Mouse (Mus musculus): ENCODE data around the gene Rps12. TPM values are rescaled to one million over a fixed set of nuclear protein-coding genes. Genes with fewer than 3 reads are reported as not detected.
A peak's percentile ranks its signal among the peaks of the same experiment; 100 is the strongest.
"Not testable (repeated sequence)": the region's sequence is repeated elsewhere in the genome, so short reads cannot be mapped to it uniquely, and the experiment has no call there.

Rps12 gene
- total and polyA plus RNA-seq, 2 experiments from 2014 or later: 142 to 1,859 TPM

DNA sequence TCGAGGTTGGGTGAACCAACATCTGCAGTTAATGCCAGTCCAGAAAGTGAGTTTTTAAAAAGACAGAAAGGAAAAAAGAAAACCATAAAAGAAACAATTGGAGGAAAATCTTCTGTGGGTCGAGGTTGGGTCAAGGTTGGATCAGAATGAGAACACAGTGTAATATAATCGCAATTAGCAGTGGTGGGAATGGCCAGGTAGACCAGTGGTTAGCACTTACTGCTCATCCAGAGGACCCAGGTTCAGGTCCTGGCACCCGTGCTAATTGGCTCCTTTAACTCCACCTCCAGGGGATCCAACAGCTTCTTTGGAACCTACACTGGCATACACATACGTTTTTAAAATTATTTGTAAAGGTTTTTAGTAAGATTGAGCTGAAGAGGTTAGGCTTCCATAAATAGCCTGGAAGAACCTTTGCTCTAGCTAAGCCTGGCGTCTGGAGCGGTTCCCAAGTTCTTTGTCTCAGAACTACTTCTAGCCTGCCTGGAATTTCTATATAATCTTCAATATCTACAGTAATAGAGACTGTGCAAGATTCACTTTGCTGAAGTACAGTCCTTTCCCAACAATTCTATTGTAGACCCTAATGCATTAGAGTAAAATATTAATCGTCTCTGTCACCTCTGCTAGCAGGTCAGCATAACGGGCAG lies 8.9 kb upstream of the Rps12 start:
- Histone ChIP-seq H3K4me2 (ENCODE audit: low read depth, low read length, poor library complexity, severe bottlenecking) (peak overlapping the region; percentile 70), H3K9me3 (ENCODE audit: low read length) (no peaks in the 10 kb centered on the region), H3K27me3 (ENCODE audit: insufficient read depth, low read length) (no peaks in the 10 kb centered on the region), H3K4me3 (ENCODE audit: low read depth, low read length) (peak overlapping the region; percentile 67), H3K4me1 (ENCODE audit: insufficient read depth, low read length) (peaks cover 3% of the 10 kb centered on the region; the same call in 1 of the 2 replicates), H3K27ac (ENCODE audit: low read depth, low read length) (no peak overlapping the region), H3K36me3 (ENCODE audit: insufficient read depth, low read length) (no peaks in the 10 kb centered on the region), H3K9ac (replicated peaks; ENCODE audit: low read length, poor library complexity, severe bottlenecking) (no peak overlapping the region; the same call in 1 of the 2 replicates)
- no peak for ATAC-seq (ENCODE audit: low FRiP score)
- no peak for TF ChIP-seq CTCF (IDR thresholded peaks at IDR 0.05)
- WGBS: 47% methylated on average over 9 of the region's 9 CpGs
- no peak for DNase-seq (ENCODE audit: low spot score)

DNA sequence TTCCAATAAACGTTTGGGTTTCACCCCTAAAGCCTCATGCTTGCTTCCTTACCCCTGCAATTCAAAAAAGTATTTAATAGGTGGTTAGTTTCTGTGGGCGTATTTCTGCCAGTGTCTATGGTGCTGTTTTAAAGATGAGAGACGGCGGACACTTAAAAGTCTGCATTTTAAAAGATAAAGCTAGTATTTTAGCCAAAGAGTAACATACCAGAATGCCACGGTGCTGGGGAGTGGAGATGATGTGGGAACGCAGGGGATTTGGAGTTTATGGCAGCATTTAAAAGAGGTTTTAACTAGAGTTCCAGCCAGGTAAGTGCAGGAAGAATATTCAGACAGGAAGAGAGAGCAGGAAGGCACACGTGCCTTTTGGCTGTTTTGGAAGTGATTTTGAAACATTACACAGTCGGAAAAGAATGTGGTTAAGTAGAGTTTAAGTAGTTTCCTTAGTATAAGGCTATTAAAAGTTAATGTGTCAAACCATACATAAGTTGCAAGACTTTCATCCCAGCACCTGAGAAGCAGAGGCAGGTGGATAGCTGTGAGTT lies 1.1 kb upstream of the Rps12 start:
- Histone ChIP-seq H3K9me3 (ENCODE audit: low read length) (no peaks in the 10 kb centered on the region), H3K4me1 (ENCODE audit: insufficient read depth, low read length) (peaks cover 8% of the 10 kb centered on the region; the same call in 1 of the 2 replicates), H3K4me2 (ENCODE audit: low read depth, low read length, poor library complexity, severe bottlenecking) (peak overlapping the region; percentile 62), H3K9ac (replicated peaks; ENCODE audit: low read length, poor library complexity, severe bottlenecking) (peak overlapping the region; percentile 51; the same call in 1 of the 2 replicates), H3K36me3 (ENCODE audit: insufficient read depth, low read length) (peaks cover 9% of the 10 kb centered on the region; the same call in 1 of the 2 replicates), H3K4me3 (ENCODE audit: low read depth, low read length) (peak overlapping the region; percentile 74), H3K27ac (ENCODE audit: low read depth, low read length) (no peak overlapping the region), H3K27me3 (ENCODE audit: insufficient read depth, low read length) (no peaks in the 10 kb centered on the region)
- no peak for TF ChIP-seq CTCF (IDR thresholded peaks at IDR 0.05)
- 10% methylated on average over 8 of the region's 8 CpGs for WGBS
- ATAC-seq (ENCODE audit: low FRiP score) (no peak), DNase-seq (ENCODE audit: low spot score) (no peak)

DNA sequence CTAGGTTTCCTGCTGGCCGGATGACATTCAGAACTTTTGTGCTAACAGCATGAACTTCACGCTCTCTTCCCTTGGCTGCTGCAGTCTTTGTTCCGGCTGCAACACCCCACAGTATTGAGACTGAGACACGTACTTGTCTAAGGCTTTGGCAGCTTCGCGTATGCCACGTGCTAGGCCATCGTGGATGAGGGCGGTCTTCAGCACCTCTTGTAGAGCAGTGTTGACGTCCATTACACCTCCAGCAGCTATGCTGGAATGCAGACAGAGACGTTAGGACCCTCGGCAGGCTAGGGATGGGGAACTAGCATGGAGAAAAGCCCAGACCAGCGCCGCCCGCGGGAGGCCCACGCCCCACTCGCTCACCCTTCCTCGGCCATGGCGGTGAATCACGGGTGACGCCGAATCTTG lies 440 bp downstream of the Rps12 start:
- Histone ChIP-seq H3K4me2 (ENCODE audit: low read depth, low read length, poor library complexity, severe bottlenecking) (peak overlapping the region; percentile 85), H3K9ac (replicated peaks; ENCODE audit: low read length, poor library complexity, severe bottlenecking) (peak overlapping the region; percentile 91), H3K4me3 (ENCODE audit: low read depth, low read length) (peak overlapping the region; percentile 74), H3K27ac (ENCODE audit: low read depth, low read length) (peak overlapping the region; percentile 72), H3K36me3 (ENCODE audit: insufficient read depth, low read length) (peaks cover 12% of the 10 kb centered on the region; the same call in 1 of the 2 replicates)
- H3K9me3 ChIP-seq (ENCODE audit: low read length); H3K4me1 ChIP-seq (ENCODE audit: insufficient read depth, low read length); H3K27me3 ChIP-seq (ENCODE audit: insufficient read depth, low read length); DNase-seq (ENCODE audit: low spot score): not testable (repeated sequence)
- under 1% methylated on average over 23 of the region's 23 CpGs for WGBS
- ATAC-seq (ENCODE audit: low FRiP score): peak; percentile 71

DNA sequence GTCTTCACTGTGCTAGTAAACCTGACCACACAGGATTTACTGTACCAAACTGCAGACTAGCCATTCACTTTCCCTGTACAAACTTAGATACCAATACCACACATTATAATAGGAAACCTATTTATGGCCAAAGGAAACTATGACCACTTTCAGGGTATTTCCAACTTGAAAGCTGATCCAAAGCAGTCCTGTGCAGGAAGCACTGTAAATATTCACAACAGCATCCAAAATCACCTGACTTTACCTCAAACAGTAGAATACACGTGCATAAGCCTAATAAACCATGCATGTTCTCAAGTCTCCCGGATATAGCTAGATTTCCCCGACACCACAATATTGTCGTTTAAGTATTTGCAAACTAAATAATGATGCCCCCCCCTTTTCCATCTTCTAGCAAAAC lies 1.0 kb downstream of the Rps12 start:
- H3K27me3 ChIP-seq (ENCODE audit: insufficient read depth, low read length): no peaks in the 10 kb centered on the region
- DNase-seq (ENCODE audit: low spot score) (no peak), ATAC-seq (ENCODE audit: low FRiP score) (no peak)
- 0% methylated on average over 4 of the region's 4 CpGs for WGBS
- peaks cover 8% of the 10 kb centered on the region; the same call in 1 of the 2 replicates for H3K4me1 ChIP-seq (ENCODE audit: insufficient read depth, low read length)
- H3K4me2 ChIP-seq (ENCODE audit: low read depth, low read length, poor library complexity, severe bottlenecking): peak overlapping the region; percentile 85
- no peak overlapping the region for H3K27ac ChIP-seq (ENCODE audit: low read depth, low read length)
- peaks cover 12% of the 10 kb centered on the region; the same call in 1 of the 2 replicates for H3K36me3 ChIP-seq (ENCODE audit: insufficient read depth, low read length)
- H3K9me3 ChIP-seq (ENCODE audit: low read length): no peaks in the 10 kb centered on the region
- H3K9ac ChIP-seq (replicated peaks; ENCODE audit: low read length, poor library complexity, severe bottlenecking): peak overlapping the region; percentile 91
- peak overlapping the region; percentile 74 for H3K4me3 ChIP-seq (ENCODE audit: low read depth, low read length)
- TF ChIP-seq CTCF (IDR thresholded peaks at IDR 0.05): no peak

DNA sequence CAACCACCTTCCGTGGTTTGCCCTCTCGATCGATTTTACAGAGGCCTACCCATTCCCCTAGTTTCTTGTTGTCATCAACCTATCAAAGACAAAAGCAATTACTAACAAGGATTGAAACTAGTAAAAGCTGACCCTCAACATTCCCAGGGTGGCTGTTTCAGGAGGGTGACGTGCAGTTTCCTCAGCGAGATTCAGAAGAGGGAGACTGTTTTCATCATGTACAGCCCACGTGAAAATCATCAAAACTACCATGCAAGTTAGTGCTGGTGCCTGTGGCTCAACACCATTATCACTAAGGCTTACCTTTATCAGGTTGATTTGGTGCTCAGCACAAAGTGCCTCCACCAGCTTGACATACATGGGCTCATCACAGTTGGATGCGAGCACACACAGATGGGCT lies 1.5 kb downstream of the Rps12 start:
- WGBS: 48% methylated on average over 7 of the region's 7 CpGs
- DNase-seq (ENCODE audit: low spot score); H3K27ac ChIP-seq (ENCODE audit: low read depth, low read length); ATAC-seq (ENCODE audit: low FRiP score); H3K4me1 ChIP-seq (ENCODE audit: insufficient read depth, low read length); H3K27me3 ChIP-seq (ENCODE audit: insufficient read depth, low read length); H3K9me3 ChIP-seq (ENCODE audit: low read length): not testable (repeated sequence)
- Histone ChIP-seq H3K4me2 (ENCODE audit: low read depth, low read length, poor library complexity, severe bottlenecking) (peak overlapping the region; percentile 85), H3K9ac (replicated peaks; ENCODE audit: low read length, poor library complexity, severe bottlenecking) (peak overlapping the region; percentile 91), H3K36me3 (ENCODE audit: insufficient read depth, low read length) (peaks cover 12% of the 10 kb centered on the region; the same call in 1 of the 2 replicates), H3K4me3 (ENCODE audit: low read depth, low read length) (peak overlapping the region; percentile 74)

DNA sequence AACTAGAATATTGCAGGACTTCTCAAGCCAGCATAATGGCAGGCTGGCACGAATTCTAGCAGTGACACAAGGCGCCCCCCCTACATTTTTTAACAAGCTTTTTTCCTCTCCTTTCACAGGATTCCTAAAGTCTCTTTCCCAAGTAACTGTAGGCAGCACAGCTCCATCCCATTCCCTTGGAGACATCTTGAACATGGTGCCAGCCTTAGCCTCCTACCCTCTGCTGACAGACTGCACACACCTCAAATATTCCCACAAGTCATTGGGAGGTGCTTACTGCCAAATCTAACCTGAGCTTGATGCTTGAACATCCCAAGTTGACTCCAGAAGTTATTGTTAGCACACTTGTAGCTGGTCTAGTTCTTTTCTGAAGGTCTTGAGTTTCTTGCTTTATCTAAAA lies 3.0 kb downstream of the Rps12 start:
- Histone ChIP-seq H3K9ac (replicated peaks; ENCODE audit: low read length, poor library complexity, severe bottlenecking) (0 out of 2 replicates have a peak overlapping the region, but pooled peaks have one; percentile 13), H3K27ac (ENCODE audit: low read depth, low read length) (no peak overlapping the region), H3K4me2 (ENCODE audit: low read depth, low read length, poor library complexity, severe bottlenecking) (no peak overlapping the region), H3K36me3 (ENCODE audit: insufficient read depth, low read length) (peaks cover 12% of the 10 kb centered on the region; the same call in 1 of the 2 replicates), H3K4me1 (ENCODE audit: insufficient read depth, low read length) (peaks cover 8% of the 10 kb centered on the region; the same call in 1 of the 2 replicates), H3K27me3 (ENCODE audit: insufficient read depth, low read length) (no peaks in the 10 kb centered on the region), H3K9me3 (ENCODE audit: low read length) (no peaks in the 10 kb centered on the region), H3K4me3 (ENCODE audit: low read depth, low read length) (no peak overlapping the region)
- no peak for TF ChIP-seq CTCF (IDR thresholded peaks at IDR 0.05)
- 42% methylated on average over 2 of the region's 2 CpGs for WGBS
- DNase-seq (ENCODE audit: low spot score): no peak
- no peak for ATAC-seq (ENCODE audit: low FRiP score)

All from midbrain, postnatal 0 days (tissue).